Mouse (Mus musculus): ENCODE results near the gene Arvcf. TPM values are rescaled to one million over a fixed set of nuclear protein-coding genes. Genes with fewer than 3 reads are reported as not detected.

Arvcf gene
- polyA plus RNA-seq, 1 experiment from 2014 or later = 23.5 TPM

GRCm38 (mm10) chr16:18394056-18394455 is 46.1 kb downstream of the Arvcf start:
- WGBS = 76% methylated on average over 3 of the region's 3 CpGs
- no peaks in the 10 kb centered on the region for H3K9me3 ChIP-seq (ENCODE audit: control insufficient read depth, low read length)
- no peak overlapping the region for H3K27ac ChIP-seq (replicated peaks; ENCODE audit: low read depth, low read length)
- peaks cover 21% of the 10 kb centered on the region for H3K4me1 ChIP-seq (ENCODE audit: control insufficient read depth, insufficient read depth, low read length)
- H3K9ac ChIP-seq (ENCODE audit: low read depth, low read length) = peak overlapping the region; percentile 77; the same call in 1 of the 2 replicates
- peak overlapping the region; percentile 87; the same call in 1 of the 2 replicates for H3K4me2 ChIP-seq (ENCODE audit: low read depth, low read length)
- H3K36me3 ChIP-seq (ENCODE audit: control insufficient read depth, insufficient read depth, low read length) = peaks cover 24% of the 10 kb centered on the region
- H3K27me3 ChIP-seq (replicated peaks; ENCODE audit: control insufficient read depth, insufficient read depth, low read length) = no peaks in the 10 kb centered on the region
- ATAC-seq (ENCODE audit: low read depth) (no peak), DNase-seq (ENCODE audit: low spot score) (no peak)
- no peak overlapping the region for H3K4me3 ChIP-seq (ENCODE audit: low read depth, low read length)

- H3K9me3 ChIP-seq (ENCODE audit: control insufficient read depth, low read length) = no peaks in the 10 kb centered on the region
- no peak overlapping the region for H3K4me3 ChIP-seq (ENCODE audit: low read depth, low read length)
- 24% methylated on average over 11 of the region's 11 CpGs for WGBS
- ATAC-seq (ENCODE audit: low read depth) (peak; percentile 3; the same call in 1 of the 2 replicates), DNase-seq (ENCODE audit: low spot score) (peak; percentile 57)
- no peak overlapping the region for H3K9ac ChIP-seq (ENCODE audit: low read depth, low read length)
- peaks cover 25% of the 10 kb centered on the region for H3K36me3 ChIP-seq (ENCODE audit: control insufficient read depth, insufficient read depth, low read length)
- H3K4me1 ChIP-seq (ENCODE audit: control insufficient read depth, insufficient read depth, low read length) = peaks cover 21% of the 10 kb centered on the region
- no peak overlapping the region for H3K4me2 ChIP-seq (ENCODE audit: low read depth, low read length)
- no peak overlapping the region; the same call in 1 of the 2 replicates for H3K27ac ChIP-seq (replicated peaks; ENCODE audit: low read depth, low read length)
- no peaks in the 10 kb centered on the region for H3K27me3 ChIP-seq (replicated peaks; ENCODE audit: control insufficient read depth, insufficient read depth, low read length)
These were observed 47.0 kb downstream of the Arvcf start for GRCm38 (mm10) chr16:18394777-18395619.

- ATAC-seq (ENCODE audit: low read depth) = no peak
- peaks cover 25% of the 10 kb centered on the region for H3K36me3 ChIP-seq (ENCODE audit: control insufficient read depth, insufficient read depth, low read length)
- H3K4me3 ChIP-seq (ENCODE audit: low read depth, low read length) = no peak overlapping the region
- no peaks in the 10 kb centered on the region for H3K27me3 ChIP-seq (replicated peaks; ENCODE audit: control insufficient read depth, insufficient read depth, low read length)
- no peaks in the 10 kb centered on the region for H3K9me3 ChIP-seq (ENCODE audit: control insufficient read depth, low read length)
- no peak overlapping the region for H3K4me2 ChIP-seq (ENCODE audit: low read depth, low read length)
- WGBS = 39% methylated on average over 6 of the region's 7 CpGs
- H3K4me1 ChIP-seq (ENCODE audit: control insufficient read depth, insufficient read depth, low read length) = peaks cover 22% of the 10 kb centered on the region
- no peak overlapping the region for H3K9ac ChIP-seq (ENCODE audit: low read depth, low read length)
- no peak overlapping the region; the same call in 1 of the 2 replicates for H3K27ac ChIP-seq (replicated peaks; ENCODE audit: low read depth, low read length)
- DNase-seq (ENCODE audit: low spot score) = no peak
These were observed 47.6 kb downstream of the Arvcf start for GRCm38 (mm10) chr16:18395620-18396036.

GRCm38 (mm10) chr16:18396201-18396600 is 48.2 kb downstream of the Arvcf start:
- no peak for ATAC-seq (ENCODE audit: low read depth)
- peaks cover 25% of the 10 kb centered on the region for H3K36me3 ChIP-seq (ENCODE audit: control insufficient read depth, insufficient read depth, low read length)
- H3K4me2 ChIP-seq (ENCODE audit: low read depth, low read length) = no peak overlapping the region
- H3K4me1 ChIP-seq (ENCODE audit: control insufficient read depth, insufficient read depth, low read length) = peaks cover 25% of the 10 kb centered on the region
- no peak overlapping the region for H3K9ac ChIP-seq (ENCODE audit: low read depth, low read length)
- H3K4me3 ChIP-seq (ENCODE audit: low read depth, low read length) = no peak overlapping the region
- H3K27me3 ChIP-seq (replicated peaks; ENCODE audit: control insufficient read depth, insufficient read depth, low read length) = no peaks in the 10 kb centered on the region
- no peaks in the 10 kb centered on the region for H3K9me3 ChIP-seq (ENCODE audit: control insufficient read depth, low read length)
- no peak overlapping the region; the same call in 1 of the 2 replicates for H3K27ac ChIP-seq (replicated peaks; ENCODE audit: low read depth, low read length)
- 73% methylated on average over 2 of the region's 2 CpGs for WGBS
- peak; percentile 53 for DNase-seq (ENCODE audit: low spot score)

- Histone ChIP-seq H3K27ac (replicated peaks; ENCODE audit: low read depth, low read length) (no peak overlapping the region), H3K36me3 (ENCODE audit: control insufficient read depth, insufficient read depth, low read length) (peaks cover 25% of the 10 kb centered on the region), H3K4me2 (ENCODE audit: low read depth, low read length) (no peak overlapping the region), H3K9ac (ENCODE audit: low read depth, low read length) (no peak overlapping the region), H3K9me3 (ENCODE audit: control insufficient read depth, low read length) (no peaks in the 10 kb centered on the region), H3K4me3 (ENCODE audit: low read depth, low read length) (no peak overlapping the region), H3K4me1 (ENCODE audit: control insufficient read depth, insufficient read depth, low read length) (peaks cover 25% of the 10 kb centered on the region), H3K27me3 (replicated peaks; ENCODE audit: control insufficient read depth, insufficient read depth, low read length) (no peaks in the 10 kb centered on the region)
- WGBS = 93% methylated on average over 27 of the region's 27 CpGs
- DNase-seq (ENCODE audit: low spot score) (no peak), ATAC-seq (ENCODE audit: low read depth) (no peak)
These were observed 49.0 kb downstream of the Arvcf start for GRCm38 (mm10) chr16:18396791-18397621.

GRCm38 (mm10) chr16:18400028-18400427 is 52.0 kb downstream of the Arvcf start:
- DNase-seq (ENCODE audit: low spot score) = no peak
- Histone ChIP-seq H3K27ac (replicated peaks; ENCODE audit: low read depth, low read length) (no peak overlapping the region), H3K27me3 (replicated peaks; ENCODE audit: control insufficient read depth, insufficient read depth, low read length) (no peaks in the 10 kb centered on the region), H3K4me2 (ENCODE audit: low read depth, low read length) (no peak overlapping the region), H3K9ac (ENCODE audit: low read depth, low read length) (no peak overlapping the region), H3K4me1 (ENCODE audit: control insufficient read depth, insufficient read depth, low read length) (peaks cover 10% of the 10 kb centered on the region), H3K4me3 (ENCODE audit: low read depth, low read length) (no peak overlapping the region), H3K9me3 (ENCODE audit: control insufficient read depth, low read length) (no peaks in the 10 kb centered on the region), H3K36me3 (ENCODE audit: control insufficient read depth, insufficient read depth, low read length) (peaks cover 50% of the 10 kb centered on the region)
- 69% methylated on average over 9 of the region's 9 CpGs for WGBS
- ATAC-seq (ENCODE audit: low read depth) = no peak

GRCm38 (mm10) chr16:18400472-18401216 is 52.7 kb downstream of the Arvcf start:
- Histone ChIP-seq H3K27me3 (replicated peaks; ENCODE audit: control insufficient read depth, insufficient read depth, low read length) (no peaks in the 10 kb centered on the region), H3K9ac (ENCODE audit: low read depth, low read length) (no peak overlapping the region), H3K36me3 (ENCODE audit: control insufficient read depth, insufficient read depth, low read length) (peaks cover 53% of the 10 kb centered on the region), H3K4me3 (ENCODE audit: low read depth, low read length) (no peak overlapping the region), H3K27ac (replicated peaks; ENCODE audit: low read depth, low read length) (no peak overlapping the region; the same call in 1 of the 2 replicates), H3K4me2 (ENCODE audit: low read depth, low read length) (no peak overlapping the region), H3K4me1 (ENCODE audit: control insufficient read depth, insufficient read depth, low read length) (0 out of 2 replicates have a peak, but pooled peaks cover 5% of the 10 kb centered on the region), H3K9me3 (ENCODE audit: control insufficient read depth, low read length) (no peaks in the 10 kb centered on the region)
- ATAC-seq (ENCODE audit: low read depth) = peak; percentile 85
- 55% methylated on average over 7 of the region's 7 CpGs for WGBS
- peak; percentile 85 for DNase-seq (ENCODE audit: low spot score)

GRCm38 (mm10) chr16:18403285-18403684 is 55.3 kb downstream of the Arvcf start:
- Histone ChIP-seq H3K4me2 (ENCODE audit: low read depth, low read length) (no peak overlapping the region), H3K36me3 (ENCODE audit: control insufficient read depth, insufficient read depth, low read length) (peaks cover 49% of the 10 kb centered on the region), H3K9ac (ENCODE audit: low read depth, low read length) (no peak overlapping the region), H3K27ac (replicated peaks; ENCODE audit: low read depth, low read length) (no peak overlapping the region), H3K27me3 (replicated peaks; ENCODE audit: control insufficient read depth, insufficient read depth, low read length) (no peaks in the 10 kb centered on the region), H3K4me1 (ENCODE audit: control insufficient read depth, insufficient read depth, low read length) (0 out of 2 replicates have a peak, but pooled peaks cover 4% of the 10 kb centered on the region), H3K4me3 (ENCODE audit: low read depth, low read length) (no peak overlapping the region), H3K9me3 (ENCODE audit: control insufficient read depth, low read length) (no peaks in the 10 kb centered on the region)
- no peak for ATAC-seq (ENCODE audit: low read depth)
- 87% methylated on average over 12 of the region's 12 CpGs for WGBS
- DNase-seq (ENCODE audit: low spot score) = no peak
